Mouse (Mus musculus): ENCODE results near the gene Hmgxb4.

Gene Hmgxb4

GRCm38 (mm10) chr8:75018274-75018972 is 25.3 kb downstream of the Hmgxb4 start:
- no peak for DNase-seq (ENCODE audit: low spot score)

- DNase-seq (ENCODE audit: low spot score), result no peak
Observed at GRCm38 (mm10) chr8:75023660-75024316, 30.6 kb downstream of the Hmgxb4 start.

GRCm38 (mm10) chr8:75025809-75026208 is 32.7 kb downstream of the Hmgxb4 start:
- no peak for DNase-seq (ENCODE audit: low spot score)

GRCm38 (mm10) chr8:75030453-75031024 is 37.4 kb downstream of the Hmgxb4 start:
- DNase-seq (ENCODE audit: low spot score), result no peak

DNA sequence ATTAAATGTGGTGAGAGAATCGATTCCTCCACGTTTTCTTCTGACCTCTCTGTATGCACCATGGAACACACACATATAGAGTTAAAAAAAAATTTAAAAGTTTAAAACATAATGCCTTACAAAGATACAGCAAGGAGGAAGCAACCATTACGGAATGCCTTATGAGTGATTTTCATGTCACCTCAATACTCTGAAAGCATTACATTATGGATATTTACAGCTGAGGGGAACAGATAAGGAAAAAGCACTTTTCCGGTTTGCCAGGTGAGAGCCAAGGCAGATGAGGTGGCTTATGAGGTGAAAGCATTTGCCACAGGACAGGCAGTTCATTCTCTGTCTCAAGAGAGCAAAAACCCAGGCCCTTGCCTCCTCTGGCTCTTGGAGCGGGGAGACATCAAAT is 39.8 kb downstream of the Hmgxb4 start:
- DNase-seq (ENCODE audit: low spot score), result no peak

DNA sequence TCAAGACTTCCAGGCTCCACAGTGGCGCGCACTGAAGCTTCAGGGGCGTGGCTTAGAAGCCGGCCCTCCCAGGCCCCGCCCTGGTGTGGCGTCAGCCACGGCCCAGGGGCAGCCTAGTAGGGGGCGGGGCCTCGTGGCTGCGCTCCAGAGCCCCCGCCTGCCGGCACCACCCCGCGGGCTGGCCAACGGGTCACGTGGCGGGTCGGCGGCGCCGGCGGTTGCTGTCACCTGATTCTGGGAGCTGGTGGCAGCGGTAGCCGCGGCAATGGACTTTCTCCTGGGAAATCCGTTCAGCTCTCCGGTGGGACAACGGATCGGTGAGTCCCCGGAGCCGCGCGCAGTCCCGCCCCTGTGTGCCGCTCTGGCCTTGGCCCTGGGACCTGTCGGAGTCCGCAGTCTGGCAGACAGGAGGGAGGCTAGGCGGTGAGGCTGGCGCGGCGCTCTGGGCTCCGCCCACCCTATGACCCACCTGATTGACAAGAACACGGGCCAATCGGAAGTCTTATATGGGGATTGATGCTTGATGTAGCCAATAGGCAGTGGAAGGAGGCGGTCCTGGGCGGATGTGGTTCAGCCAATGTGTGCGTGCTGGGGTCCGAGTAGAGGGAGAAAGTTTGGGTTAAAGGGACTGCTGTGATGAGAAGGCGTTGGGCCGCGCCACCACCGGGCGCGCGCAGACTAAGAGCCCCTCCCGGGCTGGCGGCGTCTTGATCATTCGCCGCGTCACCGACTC is 40.5 kb downstream of the Hmgxb4 start, which contains the start of gene Tom1:
Gene Tom1 (plus strand): TSS at position 195 of the 733 bp plus-strand sequence.
- peak; percentile 94 for DNase-seq (ENCODE audit: low spot score)

DNA sequence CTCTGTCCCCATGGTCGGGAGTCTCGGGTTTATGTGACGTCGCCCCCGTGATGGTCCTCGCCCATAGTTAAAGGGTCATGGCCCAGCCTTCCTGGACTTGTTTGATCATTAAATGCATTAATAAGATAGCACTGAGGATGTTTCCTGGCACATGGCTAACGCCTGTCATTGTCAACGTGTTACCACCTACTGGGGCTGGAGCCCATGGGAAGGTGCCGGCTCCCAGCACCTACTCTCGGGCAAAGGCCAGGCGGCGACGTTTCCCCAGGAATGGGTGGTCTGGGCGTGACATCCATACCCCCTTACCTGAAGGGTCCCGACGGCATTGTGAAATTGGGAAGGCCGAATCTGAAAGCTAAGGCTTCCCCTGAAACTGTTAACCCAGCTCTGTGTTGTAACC is 41.1 kb downstream of the Hmgxb4 start:
- DNase-seq (ENCODE audit: low spot score), result no peak

- no peak for DNase-seq (ENCODE audit: low spot score)
Observed at GRCm38 (mm10) chr8:75035640-75036039, 42.5 kb downstream of the Hmgxb4 start.

GRCm38 (mm10) chr8:75038497-75038896 is 45.3 kb downstream of the Hmgxb4 start:
- DNase-seq (ENCODE audit: low spot score), result no peak

DNA sequence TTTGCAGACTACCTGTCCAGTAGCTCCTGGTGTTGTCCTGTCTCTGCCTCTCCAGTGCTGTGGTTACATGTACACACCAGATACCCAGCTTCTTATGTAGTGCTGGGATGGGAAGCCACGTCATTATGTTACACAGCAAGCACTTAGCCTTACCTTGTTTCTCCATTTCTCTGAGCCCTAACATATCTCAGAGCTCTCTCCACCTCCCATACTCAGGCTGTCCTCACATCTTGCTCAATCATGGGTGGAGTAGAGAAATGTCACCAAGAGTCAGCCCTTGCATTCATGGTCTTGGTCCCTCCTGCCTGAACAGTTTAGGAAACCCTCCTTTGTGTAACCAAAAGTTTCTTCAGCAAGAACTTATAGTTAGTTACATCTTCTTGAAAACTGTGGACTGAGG is 46.6 kb downstream of the Hmgxb4 start:
- DNase-seq (ENCODE audit: low spot score), result no peak

- DNase-seq (ENCODE audit: low spot score), result no peak
Observed at GRCm38 (mm10) chr8:75042171-75042570, 49.0 kb downstream of the Hmgxb4 start.

DNA sequence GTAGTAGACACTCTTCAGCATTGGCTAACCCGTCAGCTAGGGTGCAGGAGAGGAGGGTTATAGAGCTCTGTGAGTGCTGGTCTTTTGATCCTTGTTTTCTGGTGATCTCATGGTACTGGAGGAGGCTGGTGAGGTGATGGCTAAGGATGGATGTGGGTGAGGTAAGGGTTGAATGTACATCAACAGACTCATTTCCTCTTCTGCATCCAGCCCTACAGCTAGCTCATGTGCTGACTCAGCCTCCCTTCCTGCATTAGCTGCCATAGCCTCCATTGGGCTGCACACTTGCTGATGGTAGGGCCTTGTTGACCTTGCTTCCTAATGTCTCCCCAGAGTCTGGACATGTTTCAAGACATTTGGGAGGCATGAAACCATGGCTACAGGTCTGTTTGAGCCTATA is 49.8 kb downstream of the Hmgxb4 start:
- DNase-seq (ENCODE audit: low spot score), result no peak

DNA sequence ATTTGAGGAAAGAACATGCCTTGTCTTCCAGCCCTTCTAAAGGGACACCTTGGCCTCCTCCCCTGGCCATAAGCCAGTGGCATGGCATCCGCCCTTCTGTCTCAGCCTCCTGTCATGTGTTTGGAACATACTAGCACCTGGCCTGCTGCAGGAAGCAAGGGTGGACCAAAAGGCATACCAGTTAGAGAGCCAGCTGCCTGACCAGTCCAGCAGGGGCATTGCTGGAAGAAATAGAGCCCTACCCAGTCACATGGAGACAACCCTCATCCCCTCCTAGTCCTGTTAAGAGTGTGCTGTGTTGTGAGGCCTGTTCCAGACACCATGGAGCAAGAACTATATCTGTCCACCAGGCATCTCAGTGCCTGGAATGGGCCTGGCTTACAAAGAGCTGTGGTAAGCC is 53.1 kb downstream of the Hmgxb4 start:
- no peak for DNase-seq (ENCODE audit: low spot score)

GRCm38 (mm10) chr8:75047784-75048183 is 54.6 kb downstream of the Hmgxb4 start:
- no peak for DNase-seq (ENCODE audit: low spot score)

DNA sequence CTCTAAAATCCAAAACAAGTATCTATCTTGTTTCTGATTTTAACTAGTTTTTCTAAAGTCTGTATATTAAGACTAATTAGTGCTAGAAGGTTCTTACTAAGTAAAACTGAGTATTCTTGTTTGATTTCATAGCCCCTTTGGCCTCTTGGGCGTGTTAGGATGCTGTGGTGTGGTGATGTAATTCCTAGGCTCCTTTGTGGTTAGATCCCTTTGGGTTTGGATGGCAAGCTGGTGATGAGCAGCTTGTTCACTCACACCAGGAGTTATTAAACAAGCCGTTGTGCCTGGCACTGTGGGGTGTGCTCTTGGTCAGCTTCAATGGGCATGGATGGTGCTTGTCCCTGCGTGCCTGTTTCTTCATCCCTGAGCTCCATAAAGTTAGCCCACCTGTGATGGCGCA is 60.2 kb downstream of the Hmgxb4 start:
- no peak for DNase-seq (ENCODE audit: low spot score)

DNA sequence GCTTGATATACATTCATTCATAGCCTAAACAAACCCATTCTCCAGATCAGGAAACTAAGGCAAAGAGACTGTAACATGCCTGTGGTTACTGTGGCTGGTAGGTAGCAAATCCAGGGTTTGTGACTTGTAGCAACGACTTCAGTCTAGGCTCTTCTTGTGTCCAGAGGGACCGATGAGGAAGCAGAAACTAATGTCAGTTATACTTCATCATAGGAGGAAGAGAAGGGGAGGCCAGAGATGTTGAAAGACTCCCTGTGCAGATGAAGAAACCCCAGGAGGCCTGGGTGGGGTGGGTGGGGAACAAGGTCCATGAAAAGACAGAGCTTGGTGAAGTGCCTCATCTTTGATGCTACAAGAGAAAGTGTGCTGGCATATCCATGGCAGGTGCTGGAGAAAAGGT is 62.5 kb downstream of the Hmgxb4 start:
- DNase-seq (ENCODE audit: low spot score), result no peak

DNA sequence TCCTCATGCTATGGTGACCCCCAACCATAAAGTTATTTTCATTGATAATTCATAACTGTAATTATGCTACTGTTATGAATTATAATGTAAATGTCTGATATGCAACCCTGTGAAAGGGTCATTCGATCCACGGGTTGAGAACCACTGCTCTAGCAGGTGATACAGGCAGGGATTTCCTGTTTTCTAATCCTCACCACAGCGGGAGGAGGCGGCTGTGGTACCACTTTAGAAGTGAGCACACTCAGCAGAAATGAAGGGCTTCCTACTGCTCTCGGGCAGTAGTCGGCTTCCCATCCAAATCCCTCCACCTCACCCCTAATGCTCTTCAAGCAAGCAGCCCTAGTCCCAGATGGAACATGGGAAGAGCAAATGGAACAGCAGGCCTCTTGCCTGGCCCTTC is 66.9 kb downstream of the Hmgxb4 start:
- DNase-seq (ENCODE audit: low spot score), result no peak

GRCm38 (mm10) chr8:75060815-75061214 is 67.7 kb downstream of the Hmgxb4 start:
- DNase-seq (ENCODE audit: low spot score), result no peak

GRCm38 (mm10) chr8:75063290-75063689 is 70.1 kb downstream of the Hmgxb4 start:
- peak; percentile 11 for DNase-seq (ENCODE audit: low spot score)

- DNase-seq (ENCODE audit: low spot score), result no peak
Observed at GRCm38 (mm10) chr8:75064790-75065189, 71.6 kb downstream of the Hmgxb4 start.

DNA sequence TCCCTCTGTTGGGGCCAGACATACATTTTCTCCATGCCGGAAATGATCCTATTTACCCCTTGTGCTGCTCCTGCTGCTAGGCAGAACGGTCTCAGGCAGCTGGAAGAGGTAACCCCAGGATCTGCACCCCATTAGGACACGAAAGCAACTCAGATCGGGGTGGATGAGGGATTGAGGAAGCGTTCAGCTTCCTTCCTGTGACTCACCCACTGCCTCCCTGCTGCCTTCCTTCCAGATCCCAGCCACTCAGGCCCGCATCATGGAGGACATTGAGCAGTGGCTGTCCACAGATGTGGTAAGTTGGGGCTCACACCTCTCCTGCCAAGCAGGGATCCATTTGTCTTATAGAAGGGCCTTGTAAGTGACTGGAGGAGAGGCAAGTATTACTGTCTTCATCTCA is 74.1 kb downstream of the Hmgxb4 start:
- DNase-seq (ENCODE audit: low spot score), result no peak

GRCm38 (mm10) chr8:75070297-75070696 is 77.1 kb downstream of the Hmgxb4 start:
- no peak for DNase-seq (ENCODE audit: low spot score)

Measured in ovary, adult 18-20 months (tissue).